Mouse (Mus musculus) ES-Bruce4 (cell line): ENCODE data around the gene Arl5a. TPM values are rescaled to one million over a fixed set of nuclear protein-coding genes. Genes with fewer than 3 reads are reported as not detected.
A peak's percentile ranks its signal among the peaks of the same experiment; 100 is the strongest.

Source experiments
- H3K27ac ChIP-seq: 2 replicates; pipeline ENCODE4 v1.5.1; 2012; ENCODE audit warnings: low read length, inconsistent platforms; ENCODE audit not compliant: insufficient read depth
- H3K27me3 ChIP-seq: 2 replicates; pipeline ENCODE4 v1.6.1; 2012; ENCODE audit warnings: mild to moderate bottlenecking, low read length, inconsistent platforms; ENCODE audit not compliant: control insufficient read depth, poor library complexity, insufficient read depth, severe bottlenecking
- H3K36me3 ChIP-seq: 2 replicates; pipeline ENCODE4 v1.6.1; 2012; ENCODE audit warnings: inconsistent platforms, mild to moderate bottlenecking, low read length, moderate library complexity; ENCODE audit not compliant: control insufficient read depth, poor library complexity, insufficient read depth, severe bottlenecking
- H3K4me1 ChIP-seq: one replicate; pipeline ENCODE4 v1.8.1; 2011; ENCODE audit warnings: low read length; ENCODE audit not compliant: control insufficient read depth, insufficient read depth
- H3K4me3 ChIP-seq: 2 replicates; pipeline ENCODE4 v1.5.1; 2011; ENCODE audit warnings: low read depth, mild to moderate bottlenecking, low read length
- H3K9ac ChIP-seq: 2 replicates; pipeline ENCODE4 v1.6.1; 2012; ENCODE audit warnings: low read depth, mild to moderate bottlenecking, inconsistent platforms; ENCODE audit not compliant: poor library complexity, severe bottlenecking
- H3K9me3 ChIP-seq: replicated peaks from 2 replicates; pipeline ENCODE4 v1.6.1; 2012; ENCODE audit warnings: mild to moderate bottlenecking, low read length, inconsistent platforms; ENCODE audit not compliant: control insufficient read depth, poor library complexity, insufficient read depth, severe bottlenecking
- CTCF ChIP-seq: IDR thresholded peaks from one replicate; pipeline ENCODE4 v1.8.1; 2011; ENCODE audit warnings: low read depth, low read length
- EP300 ChIP-seq: IDR thresholded peaks from 2 replicates; pipeline ENCODE4 v1.6.1; 2011; ENCODE audit warnings: low read depth, low read length; ENCODE audit not compliant: insufficient read depth
- POLR2A ChIP-seq: IDR thresholded peaks from one replicate; pipeline ENCODE4 v1.8.1; 2011; ENCODE audit warnings: low read length; ENCODE audit not compliant: insufficient read depth
- polyA plus RNA-seq: library from polyadenylated mRNA; stranded (reverse); fragments of >200 nt; gene quantifications from 2 replicates; pipeline ENCODE4 v1.2.4, GENCODE M21; 2011; ENCODE audit warnings: low read depth; ENCODE audit not compliant: missing spikeins, insufficient read depth, insufficient read length

The Arl5a gene
- 48.4 and 53.1 TPM in 2 replicates for polyA plus RNA-seq

- H3K27me3 ChIP-seq, result no peaks in the 10 kb centered on the region
- TF ChIP-seq POLR2A, result peak; percentile 82
- no peak for TF ChIP-seq CTCF
These were observed at the start of gene Arl5a for GRCm38 (mm10) chr2:52424747-52425522. TSS of gene Arl5a (minus strand) at chr2:52424901.

GRCm38 (mm10) chr2:52471545-52472291 is 47.0 kb upstream of the Arl5a start:
- H3K27ac ChIP-seq, result no peak overlapping the region
- H3K27me3 ChIP-seq, result no peaks in the 10 kb centered on the region

More at GRCm38 (mm10) chr2:52424747-52425522, at the start of gene Arl5a:
- Histone ChIP-seq H3K36me3 (no peaks in the 10 kb centered on the region), H3K4me3 (peak within 1 kb of the TSS; percentile 83), H3K4me1 (peaks cover 2% of the 10 kb centered on the region), H3K9ac (peak within 1 kb of the TSS; percentile 95), H3K9me3 (no peaks in the 10 kb centered on the region), H3K27ac (no peak within 1 kb of the TSS; the same call in 1 of the 2 replicates)

GRCm38 (mm10) chr2:52470044-52470560 is 45.4 kb upstream of the Arl5a start:
- TF ChIP-seq CTCF (no peak), POLR2A (no peak), EP300 (no peak)
- Histone ChIP-seq H3K27me3 (no peaks in the 10 kb centered on the region), H3K4me3 (no peak overlapping the region), H3K27ac (no peak overlapping the region), H3K9ac (no peak overlapping the region), H3K9me3 (no peaks in the 10 kb centered on the region), H3K36me3 (no peaks in the 10 kb centered on the region), H3K4me1 (no peaks in the 10 kb centered on the region)

More at GRCm38 (mm10) chr2:52471545-52472291, 47.0 kb upstream of the Arl5a start:
- Histone ChIP-seq H3K4me1 (no peaks in the 10 kb centered on the region), H3K9ac (no peak overlapping the region), H3K4me3 (no peak overlapping the region), H3K9me3 (no peaks in the 10 kb centered on the region), H3K36me3 (no peaks in the 10 kb centered on the region)
- no peak for TF ChIP-seq CTCF
- no peak for TF ChIP-seq EP300
- TF ChIP-seq POLR2A, result no peak

- no peak for TF ChIP-seq EP300
- TF ChIP-seq CTCF, result no peak
- no peak for TF ChIP-seq POLR2A
- no peaks in the 10 kb centered on the region for H3K9me3 ChIP-seq
- H3K4me1 ChIP-seq, result no peaks in the 10 kb centered on the region
- H3K4me3 ChIP-seq, result no peak overlapping the region
- H3K27me3 ChIP-seq, result no peaks in the 10 kb centered on the region
- no peak overlapping the region for H3K27ac ChIP-seq
- no peak overlapping the region for H3K9ac ChIP-seq
- no peaks in the 10 kb centered on the region for H3K36me3 ChIP-seq
These were observed 42.9 kb upstream of the Arl5a start for GRCm38 (mm10) chr2:52467629-52468028.

- H3K27ac ChIP-seq, result no peak overlapping the region
- no peak for TF ChIP-seq EP300
- TF ChIP-seq POLR2A, result no peak
- no peak for TF ChIP-seq CTCF
- no peak overlapping the region for H3K9ac ChIP-seq
- H3K9me3 ChIP-seq, result no peaks in the 10 kb centered on the region
- no peak overlapping the region for H3K4me3 ChIP-seq
- H3K36me3 ChIP-seq, result no peaks in the 10 kb centered on the region
- no peaks in the 10 kb centered on the region for H3K27me3 ChIP-seq
- H3K4me1 ChIP-seq, result no peaks in the 10 kb centered on the region
These were observed 36.7 kb upstream of the Arl5a start for GRCm38 (mm10) chr2:52461206-52461967.
